Mouse (Mus musculus): ENCODE measurements around the gene Gm43552. TPM values are rescaled to one million over a fixed set of nuclear protein-coding genes. Genes with fewer than 3 reads are reported as not detected.
A peak's percentile ranks its signal among the peaks of the same experiment; 100 is the strongest.
"Not testable (repeated sequence)": the region's sequence is repeated elsewhere in the genome, so short reads cannot be mapped to it uniquely, and the experiment has no call there.

Gm43552 gene
- polyA plus RNA-seq, 2 experiments = not detected

DNA sequence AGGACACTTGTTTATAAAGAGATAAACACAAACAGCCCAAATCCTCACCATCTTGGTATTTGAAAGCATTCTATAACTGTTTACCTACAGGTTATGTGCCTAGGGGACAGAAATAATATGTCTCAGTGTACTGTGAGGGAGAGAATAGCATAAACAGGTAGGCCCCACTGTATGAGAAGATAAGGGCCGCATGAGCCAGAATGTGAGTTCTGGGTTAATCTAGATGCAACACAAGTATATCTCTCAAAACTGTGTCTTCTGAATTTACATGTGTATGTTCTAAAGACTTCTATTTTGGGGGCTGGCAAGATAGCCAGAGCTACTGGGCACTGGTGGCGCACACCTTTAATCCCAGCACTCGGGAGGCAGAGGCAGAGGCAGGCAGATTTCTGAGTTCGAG lies 15.9 kb downstream of the Gm43552 start:
- H3K4me3 ChIP-seq (ENCODE audit: insufficient read depth in 1 of 2, low read depth in 2 of 2, low read length in 2 of 2); H3K9ac ChIP-seq (replicated peaks); H3K27ac ChIP-seq; H3K27me3 ChIP-seq (ENCODE audit: control insufficient read depth, insufficient read depth, low read length); H3K9me3 ChIP-seq (ENCODE audit: control insufficient read depth, low read length); H3K36me3 ChIP-seq (replicated peaks; ENCODE audit: control insufficient read depth, insufficient read depth, low read depth); H3K4me2 ChIP-seq (ENCODE audit: low read depth): not testable (repeated sequence)
- peak in 2 of 3 experiments; percentile 39 to 47 for DNase-seq (ENCODE audit: low read depth in 3 of 3, low spot score in 3 of 3)
- peaks cover 5 to 18% of the 10 kb centered on the region in 2 experiments; a peak in 2 of 4 replicates for H3K4me1 ChIP-seq (replicated peaks; ENCODE audit: control insufficient read depth in 2 of 2, insufficient read depth in 2 of 2, low read length in 1 of 2)
- peak; percentile 64 for TF ChIP-seq EP300 (IDR thresholded peaks at IDR 0.05; ENCODE audit: low read depth)
- peak; percentile 81 for ATAC-seq (ENCODE audit: insufficient read depth)
- WGBS (ENCODE audit: insufficient replicate concordance) = 36% methylated on average over 4 of the region's 4 CpGs

DNA sequence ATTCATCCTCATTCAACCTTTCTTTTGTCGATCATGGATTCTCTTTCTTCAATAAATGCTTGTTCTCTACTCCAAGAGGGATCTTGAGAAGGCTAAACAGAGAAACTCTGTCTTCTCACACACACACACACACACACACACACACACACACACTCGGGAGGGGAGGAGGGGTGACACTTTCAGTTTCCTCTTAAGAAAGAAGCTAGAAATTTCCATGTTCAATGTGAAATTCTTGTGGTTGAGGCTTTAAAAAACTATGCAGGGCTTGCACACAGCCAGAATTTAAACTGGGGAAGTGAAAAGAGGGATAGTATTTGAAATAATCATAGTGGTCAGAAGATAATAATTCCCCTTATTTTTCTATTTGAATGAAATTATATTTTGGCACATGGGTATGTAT lies 16.8 kb downstream of the Gm43552 start:
- Histone ChIP-seq H3K9me3 (ENCODE audit: control insufficient read depth, low read length) (no peaks in the 10 kb centered on the region), H3K27ac (no peak overlapping the region; the same call in 1 of the 2 replicates)
- WGBS (ENCODE audit: insufficient replicate concordance) = 47% methylated on average over 2 of the region's 2 CpGs

DNA sequence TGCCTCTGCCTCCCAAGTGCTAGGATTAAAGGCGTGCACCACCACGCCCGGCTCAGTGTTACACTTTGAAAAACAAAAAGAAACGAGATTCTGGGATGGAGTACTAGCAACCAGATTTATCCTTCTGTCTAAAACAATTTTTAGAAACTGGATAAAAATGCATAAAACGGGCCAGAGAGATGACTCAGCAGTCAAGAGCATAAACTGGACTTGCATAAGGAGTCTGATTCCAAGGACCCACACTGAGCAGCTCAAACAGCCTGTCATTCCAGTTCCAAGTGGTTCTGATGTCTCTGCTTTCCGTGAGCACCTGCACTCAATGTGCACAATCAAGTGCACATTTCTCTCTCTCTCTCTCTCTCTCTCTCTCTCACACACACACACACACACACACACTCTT lies 22.9 kb downstream of the Gm43552 start:
- ATAC-seq (ENCODE audit: insufficient read depth) = no peak
- Histone ChIP-seq H3K27ac (no peak overlapping the region), H3K36me3 (replicated peaks; ENCODE audit: control insufficient read depth, insufficient read depth, low read depth) (no peaks in the 10 kb centered on the region), H3K9ac (replicated peaks) (no peak overlapping the region), H3K27me3 (ENCODE audit: control insufficient read depth, insufficient read depth, low read length) (no peaks in the 10 kb centered on the region), H3K4me3 (ENCODE audit: insufficient read depth in 1 of 2, low read depth in 2 of 2, low read length in 2 of 2) (no peak overlapping the region), H3K4me1 (replicated peaks; ENCODE audit: control insufficient read depth in 2 of 2, insufficient read depth in 2 of 2, low read length in 1 of 2) (no peaks in the 10 kb centered on the region), H3K9me3 (ENCODE audit: control insufficient read depth, low read length) (no peaks in the 10 kb centered on the region), H3K4me2 (ENCODE audit: low read depth) (no peak overlapping the region)
- WGBS (ENCODE audit: insufficient replicate concordance) = 64% methylated on average over 6 of the region's 6 CpGs
- TF ChIP-seq CTCF (IDR thresholded peaks at IDR 0.05; ENCODE audit: low read depth) (no peak), EP300 (IDR thresholded peaks at IDR 0.05; ENCODE audit: low read depth) (no peak)
- no peak for DNase-seq (ENCODE audit: low read depth in 3 of 3, low spot score in 3 of 3)

More for the DNA sequence above, 16.8 kb downstream of the Gm43552 start:
- Histone ChIP-seq H3K4me2 (ENCODE audit: low read depth) (no peak overlapping the region), H3K4me3 (ENCODE audit: insufficient read depth in 1 of 2, low read depth in 2 of 2, low read length in 2 of 2) (no peak overlapping the region), H3K36me3 (replicated peaks; ENCODE audit: control insufficient read depth, insufficient read depth, low read depth) (no peaks in the 10 kb centered on the region), H3K9ac (replicated peaks) (no peak overlapping the region), H3K4me1 (replicated peaks; ENCODE audit: control insufficient read depth in 2 of 2, insufficient read depth in 2 of 2, low read length in 1 of 2) (peaks cover 5 to 16% of the 10 kb centered on the region in 2 experiments; a peak in 2 of 4 replicates), H3K27me3 (ENCODE audit: control insufficient read depth, insufficient read depth, low read length) (no peaks in the 10 kb centered on the region)
- DNase-seq (ENCODE audit: low read depth in 3 of 3, low spot score in 3 of 3) (no peak), ATAC-seq (ENCODE audit: insufficient read depth) (no peak)
- no peak for TF ChIP-seq EP300 (IDR thresholded peaks at IDR 0.05; ENCODE audit: low read depth)
- no peak for TF ChIP-seq CTCF (IDR thresholded peaks at IDR 0.05; ENCODE audit: low read depth)

DNA sequence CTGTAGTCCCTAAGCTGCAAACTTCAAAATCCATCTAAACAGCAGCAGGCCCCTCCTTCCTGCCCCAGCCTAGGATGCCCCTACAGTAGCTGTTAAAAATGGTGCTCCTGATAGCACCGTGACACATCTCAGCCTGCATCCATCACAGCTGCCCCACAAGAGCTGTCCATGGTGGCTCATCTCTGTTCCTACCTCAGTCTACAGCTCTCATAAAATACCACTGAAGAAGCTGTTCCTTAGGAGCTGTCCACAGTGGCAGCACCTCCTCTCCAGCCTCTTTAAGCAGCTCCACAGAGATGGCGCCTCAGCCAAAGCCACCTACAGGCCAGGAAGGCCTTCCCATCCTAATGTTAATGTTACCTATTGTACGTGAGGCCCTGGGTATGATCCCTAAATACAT lies 25.7 kb downstream of the Gm43552 start:
- no peaks in the 10 kb centered on the region for H3K27me3 ChIP-seq (ENCODE audit: control insufficient read depth, insufficient read depth, low read length)
- WGBS (ENCODE audit: insufficient replicate concordance) = 71% methylated on average over 3 of the region's 3 CpGs
- H3K36me3 ChIP-seq (replicated peaks; ENCODE audit: control insufficient read depth, insufficient read depth, low read depth) = no peaks in the 10 kb centered on the region
- H3K4me2 ChIP-seq (ENCODE audit: low read depth) = no peak overlapping the region
- ATAC-seq (ENCODE audit: insufficient read depth) = no peak
- TF ChIP-seq EP300 (IDR thresholded peaks at IDR 0.05; ENCODE audit: low read depth) (no peak), CTCF (IDR thresholded peaks at IDR 0.05; ENCODE audit: low read depth) (no peak)
- no peak for DNase-seq (ENCODE audit: low read depth in 3 of 3, low spot score in 3 of 3)
- no peak overlapping the region for H3K9ac ChIP-seq (replicated peaks)
- H3K4me3 ChIP-seq (ENCODE audit: insufficient read depth in 1 of 2, low read depth in 2 of 2, low read length in 2 of 2) = no peak overlapping the region
- H3K9me3 ChIP-seq (ENCODE audit: control insufficient read depth, low read length) = no peaks in the 10 kb centered on the region
- no peaks in the 10 kb centered on the region for H3K4me1 ChIP-seq (replicated peaks; ENCODE audit: control insufficient read depth in 2 of 2, insufficient read depth in 2 of 2, low read length in 1 of 2)
- H3K27ac ChIP-seq = no peak overlapping the region

DNA sequence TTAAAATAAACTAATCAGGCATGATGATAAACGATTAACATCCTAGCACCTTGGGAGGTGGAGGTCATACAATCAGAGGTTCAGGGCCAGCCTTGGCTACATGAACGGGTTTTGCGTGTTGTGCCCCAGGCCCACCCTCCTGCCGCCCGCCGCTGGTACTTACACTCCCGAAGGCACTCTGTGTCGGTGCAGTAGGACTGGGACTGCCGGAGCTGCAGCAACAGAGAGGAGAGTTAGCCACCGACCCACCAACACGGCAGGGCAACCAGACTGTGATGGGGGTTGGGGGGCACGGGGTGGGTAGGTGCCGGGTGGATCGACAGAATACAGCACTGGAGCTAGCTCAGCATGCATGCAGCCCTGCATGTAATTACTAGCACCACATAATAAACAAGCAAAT lies 32.3 kb downstream of the Gm43552 start:
- WGBS (ENCODE audit: insufficient replicate concordance) = 79% methylated on average over 14 of the region's 14 CpGs
- H3K27ac ChIP-seq = no peak overlapping the region
- no peaks in the 10 kb centered on the region for H3K9me3 ChIP-seq (ENCODE audit: control insufficient read depth, low read length)
- H3K4me1 ChIP-seq (replicated peaks; ENCODE audit: control insufficient read depth in 2 of 2, insufficient read depth in 2 of 2, low read length in 1 of 2) = no peaks in the 10 kb centered on the region
- no peak overlapping the region for H3K4me3 ChIP-seq (ENCODE audit: insufficient read depth in 1 of 2, low read depth in 2 of 2, low read length in 2 of 2)
- no peak for DNase-seq (ENCODE audit: low read depth in 3 of 3, low spot score in 3 of 3)
- H3K27me3 ChIP-seq (ENCODE audit: control insufficient read depth, insufficient read depth, low read length) = no peaks in the 10 kb centered on the region
- no peak overlapping the region for H3K4me2 ChIP-seq (ENCODE audit: low read depth)
- no peak for ATAC-seq (ENCODE audit: insufficient read depth)
- no peak overlapping the region for H3K9ac ChIP-seq (replicated peaks)
- TF ChIP-seq CTCF (IDR thresholded peaks at IDR 0.05; ENCODE audit: low read depth) = no peak
- no peak for TF ChIP-seq EP300 (IDR thresholded peaks at IDR 0.05; ENCODE audit: low read depth)
- H3K36me3 ChIP-seq (replicated peaks; ENCODE audit: control insufficient read depth, insufficient read depth, low read depth) = no peaks in the 10 kb centered on the region
